In genomic region chr1:131085957-131086739, GRCm38 (mm10) we compare ENCODE assay signal across 9 mouse cellular contexts. TPM values are rescaled to one million over a fixed set of nuclear protein-coding genes. Genes with fewer than 3 reads are reported as not detected.
A peak's percentile ranks its signal among the peaks of the same experiment; 100 is the strongest.
DNase-seq lines count a peak whose midpoint lies in the region; ATAC-seq and TF ChIP-seq lines count a peak whose summit lies in the region.
"Had no signal": no experiment of that assay in that cellular context is flagged by ENCODE, and none has a peak within 500 bp of the region (broad histone marks: within the 10 kb centered on the region; RNA-seq: fewer than 3 reads in every experiment).

No protein-coding gene starts in this region.

- no peaks in the 10 kb centered on the region for H3K9me3 ChIP-seq in heart, embryonic 15.5 days (replicated peaks)
- no peaks in the 10 kb centered on the region for H3K9me3 ChIP-seq in hindbrain, embryonic 10.5 days
- H3K9me3 ChIP-seq in midbrain, embryonic 14.5 days (ENCODE audit: control insufficient read depth, low read length): no peaks in the 10 kb centered on the region

- H3K4me2 ChIP-seq in heart, embryonic 15.5 days: peak overlapping the region; percentile 11
- no peak overlapping the region for H3K4me2 ChIP-seq in midbrain, embryonic 14.5 days (ENCODE audit: low read length)

- WGBS in heart, embryonic 15.5 days: 36% methylated on average over 4 of the region's 4 CpGs
- WGBS in hindbrain, embryonic 10.5 days: 7% methylated on average over 4 of the region's 4 CpGs
- 3% methylated on average over 4 of the region's 4 CpGs for WGBS in midbrain, embryonic 14.5 days

- H3K9ac ChIP-seq in heart, embryonic 15.5 days: 0 out of 2 replicates have a peak overlapping the region, but pooled peaks have one; percentile 1
- no peak overlapping the region for H3K9ac ChIP-seq in midbrain, embryonic 14.5 days (replicated peaks; ENCODE audit: low read length)

- no peak for DNase-seq in heart, postnatal 10 days
- DNase-seq in brain, embryonic 14.5 days (ENCODE audit: low read depth): peak; percentile 75
- no peak for DNase-seq in hindbrain, embryonic 10.5 days (ENCODE audit: low spot score)
- peak; percentile 48 for DNase-seq in midbrain, embryonic 14.5 days
- no peak for DNase-seq in adrenal gland, adult 18-20 months (ENCODE audit: low spot score in 2 of 2)
- DNase-seq in embryo, embryonic 10.5 days (ENCODE audit: low spot score): no peak
- DNase-seq: cerebellum, adult 11 months had no signal

- intact Hi-C loops in heart, postnatal 10 days (cut with DNase I): no loop called here

- TF ChIP-seq CTCF in brain, embryonic 14.5 days (IDR thresholded peaks at IDR 0.05; ENCODE audit: borderline replicate concordance, extremely low read depth, insufficient read depth, insufficient read length): no peak

- ATAC-seq in heart, embryonic 15.5 days (replicated peaks; ENCODE audit: insufficient number of reproducible peaks, insufficient read depth, low FRiP score, low read depth): no peak
- no peak for ATAC-seq in midbrain, embryonic 14.5 days (ENCODE audit: low FRiP score, low TSS enrichment)
- no peak for ATAC-seq in erythroid progenitor cell, adult 5-6 weeks (replicated peaks; ENCODE audit: low FRiP score, poor library complexity, severe bottlenecking)

- H3K27me3 ChIP-seq in heart, embryonic 15.5 days: no peaks in the 10 kb centered on the region
- H3K27me3 ChIP-seq in hindbrain, embryonic 10.5 days (ENCODE audit: insufficient read depth, poor library complexity, severe bottlenecking): no peaks in the 10 kb centered on the region
- no peaks in the 10 kb centered on the region for H3K27me3 ChIP-seq in midbrain, embryonic 14.5 days (ENCODE audit: control insufficient read depth, insufficient read depth, low read length)

- H3K27ac ChIP-seq in heart, embryonic 15.5 days: peak overlapping the region; percentile 54
- peak overlapping the region; percentile 70 for H3K27ac ChIP-seq in hindbrain, embryonic 10.5 days
- peak overlapping the region; percentile 50 for H3K27ac ChIP-seq in midbrain, embryonic 14.5 days (replicated peaks; ENCODE audit: low read depth, low read length)

- TF ChIP-seq POLR2A in brain, embryonic 14.5 days (IDR thresholded peaks at IDR 0.05; ENCODE audit: borderline replicate concordance, extremely low read depth, insufficient read depth, insufficient read length, poor library complexity, severe bottlenecking): no peak

- no peaks in the 10 kb centered on the region for H3K36me3 ChIP-seq in heart, embryonic 15.5 days
- no peaks in the 10 kb centered on the region for H3K36me3 ChIP-seq in hindbrain, embryonic 10.5 days
- H3K36me3 ChIP-seq in midbrain, embryonic 14.5 days (ENCODE audit: control insufficient read depth, insufficient read depth, low read length): no peaks in the 10 kb centered on the region

- H3K4me3 ChIP-seq in heart, embryonic 15.5 days: no peak overlapping the region
- no peak overlapping the region for H3K4me3 ChIP-seq in hindbrain, embryonic 10.5 days
- H3K4me3 ChIP-seq in midbrain, embryonic 14.5 days (replicated peaks; ENCODE audit: low read depth, low read length): no peak overlapping the region

- peaks cover 100% of the 10 kb centered on the region for H3K4me1 ChIP-seq in heart, embryonic 15.5 days (replicated peaks)
- peaks cover 90% of the 10 kb centered on the region for H3K4me1 ChIP-seq in hindbrain, embryonic 10.5 days (replicated peaks)
- peaks cover 83% of the 10 kb centered on the region for H3K4me1 ChIP-seq in midbrain, embryonic 14.5 days (ENCODE audit: control insufficient read depth, insufficient read depth, low read length)

RNA-seq across cellular contexts. Expression of gene Mapkapk2, which starts 11.5 kb away (rescaled TPM):
- 57.5 and 69.4 TPM in 2 replicates for polyA plus RNA-seq in heart, embryonic 15.5 days (2015; fragmentation: Nextera tagmentation; extraction: Ambion mirVana)
- 100 to 1,000 TPM; 204 to 224 TPM for total RNA-seq in heart, postnatal 10 days (2021)
- 50.5 and 52.9 TPM in 2 replicates for polyA plus RNA-seq in brain, embryonic 14.5 days (2012; rRNA removed)
- 47.0 and 51.1 TPM in 2 replicates for polyA plus RNA-seq in hindbrain, embryonic 10.5 days (2016; fragmentation: Nextera tagmentation; extraction: Ambion mirVana)
- polyA plus RNA-seq in midbrain, embryonic 14.5 days (2014; fragmentation: Nextera tagmentation; extraction: Ambion mirVana): 25.0 and 35.0 TPM in 2 replicates
- total RNA-seq in adrenal gland, adult 18-20 months (2021): 100 to 1,000 TPM; 198 to 219 TPM
- total RNA-seq in erythroid progenitor cell, adult 5-6 weeks (2015; ENCODE audit: low replicate concordance): 30.3 and 36.9 TPM in 2 replicates
- 16.0 and 23.2 TPM in 2 replicates for total RNA-seq in erythroid progenitor cell, adult 5-6 weeks (2017; ENCODE audit: low replicate concordance)

RNA-seq across cellular contexts. Expression of gene Dyrk3, which starts 52.0 kb away (rescaled TPM):
- polyA plus RNA-seq in heart, embryonic 15.5 days (2015; fragmentation: Nextera tagmentation; extraction: Ambion mirVana): 1.7 and 2.5 TPM in 2 replicates
- total RNA-seq in heart, postnatal 10 days (2021): under 1 TPM; 0.32 to 0.91 TPM
- 12.7 and 13.6 TPM in 2 replicates for polyA plus RNA-seq in brain, embryonic 14.5 days (2012; rRNA removed)
- polyA plus RNA-seq in hindbrain, embryonic 10.5 days (2016; fragmentation: Nextera tagmentation; extraction: Ambion mirVana): 11.2 and 12.1 TPM in 2 replicates
- polyA plus RNA-seq in midbrain, embryonic 14.5 days (2014; fragmentation: Nextera tagmentation; extraction: Ambion mirVana): 14.8 and 18.7 TPM in 2 replicates
- 1 to 10 TPM; 5.5 to 7.1 TPM for total RNA-seq in adrenal gland, adult 18-20 months (2021)
- total RNA-seq in erythroid progenitor cell, adult 5-6 weeks (2015; ENCODE audit: low replicate concordance): 25.2 and 25.9 TPM in 2 replicates
- 14.4 and 23.5 TPM in 2 replicates for total RNA-seq in erythroid progenitor cell, adult 5-6 weeks (2017; ENCODE audit: low replicate concordance)

Comparison
In these comparisons a context has a peak if more than half of its experiments do, and no peak if none do; other contexts are left out.
1. DNase-seq: peak in brain, embryonic 14.5 days (single experiment) and midbrain, embryonic 14.5 days (single experiment); none in heart, postnatal 10 days (0 of 2), hindbrain, embryonic 10.5 days (single experiment), adrenal gland, adult 18-20 months (0 of 2) and embryo, embryonic 10.5 days (single experiment).
2. Peak in every context shown above with its lines, with median percentiles within 50 percentile points of each other: H3K27ac ChIP-seq.